In genomic region chr3:49757626-49758019, GRCm38 (mm10) we compare ENCODE assay signal across 8 mouse cellular contexts. TPM values are rescaled to one million over a fixed set of nuclear protein-coding genes. Genes with fewer than 3 reads are reported as not detected.
DNase-seq lines count a peak whose midpoint lies in the region; ATAC-seq and TF ChIP-seq lines count a peak whose summit lies in the region.

No protein-coding gene starts in this region.

- peak overlapping the region; percentile 74 for H3K4me2 ChIP-seq in embryonic facial prominence, embryonic 12.5 days (replicated peaks)
- peak overlapping the region; percentile 75 for H3K4me2 ChIP-seq in intestine, embryonic 15.5 days (replicated peaks)
- peak overlapping the region; percentile 70 for H3K4me2 ChIP-seq in neural tube, embryonic 12.5 days (replicated peaks)

- H3K4me1 ChIP-seq in liver, adult 2 months (ENCODE audit: control insufficient read depth, insufficient read depth, low read length) = no peaks in the 10 kb centered on the region; the same call in 1 of the 2 replicates
- H3K4me1 ChIP-seq in embryonic facial prominence, embryonic 12.5 days = 0 out of 2 replicates have a peak, but pooled peaks cover 12% of the 10 kb centered on the region
- no peaks in the 10 kb centered on the region for H3K4me1 ChIP-seq in intestine, embryonic 15.5 days (replicated peaks)
- peaks cover 25% of the 10 kb centered on the region for H3K4me1 ChIP-seq in neural tube, embryonic 12.5 days

- no peak for TF ChIP-seq CTCF in liver, adult 2 months (IDR thresholded peaks at IDR 0.05; ENCODE audit: low read depth, low read length)

- WGBS in liver, adult 2 months = 0% methylated on average over 6 of the region's 6 CpGs
- WGBS in embryonic facial prominence, embryonic 12.5 days = under 1% methylated on average over 6 of the region's 6 CpGs
- 1% methylated on average over 6 of the region's 6 CpGs for WGBS in intestine, embryonic 15.5 days
- under 1% methylated on average over 6 of the region's 6 CpGs for WGBS in neural tube, embryonic 12.5 days

- no peaks in the 10 kb centered on the region for H3K36me3 ChIP-seq in liver, adult 2 months (ENCODE audit: control insufficient read depth, insufficient read depth, low read length)
- H3K36me3 ChIP-seq in embryonic facial prominence, embryonic 12.5 days = peaks cover 23% of the 10 kb centered on the region
- no peaks in the 10 kb centered on the region for H3K36me3 ChIP-seq in intestine, embryonic 15.5 days
- peaks cover 7% of the 10 kb centered on the region; the same call in 1 of the 2 replicates for H3K36me3 ChIP-seq in neural tube, embryonic 12.5 days

- H3K79me2 ChIP-seq in liver, adult 2 months (ENCODE audit: control insufficient read depth, insufficient read depth, low read length) = no peaks in the 10 kb centered on the region

- H3K9ac ChIP-seq in liver, adult 2 months (ENCODE audit: low read depth, low read length) = no peak overlapping the region
- peak overlapping the region; percentile 89; the same call in 1 of the 2 replicates for H3K9ac ChIP-seq in embryonic facial prominence, embryonic 12.5 days
- H3K9ac ChIP-seq in intestine, embryonic 15.5 days = no peak overlapping the region
- H3K9ac ChIP-seq in neural tube, embryonic 12.5 days = peak overlapping the region; percentile 58

- peak overlapping the region; percentile 40; the same call in 1 of the 2 replicates for H3K4me3 ChIP-seq in liver, adult 2 months (ENCODE audit: insufficient read depth, low read depth, low read length)
- peak overlapping the region; percentile 75 for H3K4me3 ChIP-seq in embryonic facial prominence, embryonic 12.5 days
- H3K4me3 ChIP-seq in intestine, embryonic 15.5 days (replicated peaks) = peak overlapping the region; percentile 61
- peak overlapping the region; percentile 63 for H3K4me3 ChIP-seq in neural tube, embryonic 12.5 days

- H3K27me3 ChIP-seq in liver, adult 2 months (ENCODE audit: control insufficient read depth, insufficient read depth, low read length) = no peaks in the 10 kb centered on the region; the same call in 1 of the 2 replicates
- no peaks in the 10 kb centered on the region for H3K27me3 ChIP-seq in embryonic facial prominence, embryonic 12.5 days
- no peaks in the 10 kb centered on the region for H3K27me3 ChIP-seq in intestine, embryonic 15.5 days (replicated peaks)
- no peaks in the 10 kb centered on the region for H3K27me3 ChIP-seq in neural tube, embryonic 12.5 days (replicated peaks)

- DNase-seq in liver, adult 2 months (ENCODE audit: extremely low read depth, low read depth, low spot score) = no peak
- DNase-seq in liver = no peak
- no peak for DNase-seq in thymus, postnatal 25 days
- no peak for DNase-seq in cerebellum, adult 8-10 months
- no peak for DNase-seq in layer of hippocampus, adult 9-10 months (ENCODE audit: low spot score)

- H3K27ac ChIP-seq in liver, adult 2 months (replicated peaks; ENCODE audit: insufficient read depth, low read depth, low read length) = no peak overlapping the region
- H3K27ac ChIP-seq in embryonic facial prominence, embryonic 12.5 days = peak overlapping the region; percentile 100
- H3K27ac ChIP-seq in intestine, embryonic 15.5 days = peak overlapping the region; percentile 56; the same call in 1 of the 2 replicates
- H3K27ac ChIP-seq in neural tube, embryonic 12.5 days = no peak overlapping the region

- peak; percentile 18; the same call in 1 of the 2 replicates for ATAC-seq in embryonic facial prominence, embryonic 12.5 days (ENCODE audit: insufficient number of reproducible peaks, insufficient read depth, low FRiP score, low TSS enrichment)
- peak; percentile 44; the same call in 1 of the 2 replicates for ATAC-seq in intestine, embryonic 15.5 days
- peak; percentile 23; the same call in 1 of the 2 replicates for ATAC-seq in neural tube, embryonic 12.5 days (ENCODE audit: low FRiP score, low read depth)

- no peak for TF ChIP-seq POLR2A in liver, adult 2 months (IDR thresholded peaks at IDR 0.05; ENCODE audit: extremely low read depth, insufficient read depth, low read length)

- H3K9me3 ChIP-seq in embryonic facial prominence, embryonic 12.5 days = no peaks in the 10 kb centered on the region
- no peaks in the 10 kb centered on the region for H3K9me3 ChIP-seq in intestine, embryonic 15.5 days
- H3K9me3 ChIP-seq in neural tube, embryonic 12.5 days = no peaks in the 10 kb centered on the region

RNA-seq across cellular contexts. Expression of gene Pcdh18, which starts 0.5 kb away (rescaled TPM):
- 0.92 and 1.6 TPM in 2 replicates for total RNA-seq in liver, adult 2 months (2014; rRNA removed)
- polyA plus RNA-seq in liver, adult 2 months (2012; rRNA removed) = 0.24 and 0.26 TPM in 2 replicates
- 142 and 152 TPM in 2 replicates for polyA plus RNA-seq in embryonic facial prominence, embryonic 12.5 days (2016; fragmentation: Nextera tagmentation; extraction: Ambion mirVana)
- 39.9 and 45.5 TPM in 2 replicates for polyA plus RNA-seq in intestine, embryonic 15.5 days (2015; fragmentation: Nextera tagmentation; extraction: Ambion mirVana)
- 54.6 and 57.3 TPM in 2 replicates for polyA plus RNA-seq in neural tube, embryonic 12.5 days (2016; fragmentation: Nextera tagmentation; extraction: Ambion mirVana)

Comparison
In these comparisons a context has a peak if more than half of its experiments do, and no peak if none do; other contexts are left out.
1. H3K27ac ChIP-seq: peak in embryonic facial prominence, embryonic 12.5 days (single experiment) and intestine, embryonic 15.5 days (single experiment); none in liver, adult 2 months (single experiment) and neural tube, embryonic 12.5 days (single experiment).
2. H3K9ac ChIP-seq: peak in embryonic facial prominence, embryonic 12.5 days (single experiment) and neural tube, embryonic 12.5 days (single experiment); none in liver, adult 2 months (single experiment) and intestine, embryonic 15.5 days (single experiment).
3. RNA of gene Pcdh18, which starts 0.5 kb away (polyA plus RNA-seq): 142 to 152 TPM in embryonic facial prominence, embryonic 12.5 days, 54.6 to 57.3 TPM in neural tube, embryonic 12.5 days and 39.9 to 45.5 TPM in intestine, embryonic 15.5 days; 0.24 to 0.26 TPM in liver, adult 2 months; every median in the first group is over 10 times any median in the second.
4. Peak in every context shown above with its lines, with median percentiles within 50 percentile points of each other: H3K4me3 ChIP-seq, ATAC-seq and H3K4me2 ChIP-seq.